Mouse (Mus musculus) R1 (cell line): ENCODE measurements at regions not wholly inside any gene's neighbourhood (a gene's known extent, or its start where the extent isn't known, plus 50 kb on each side); places are given as distances from the start of the nearest gene placed in this dataset.

Source experiments
- DNase-seq: peaks from one replicate; pipeline ENCODE4 v3.0.0-alpha.2; 2018; ENCODE audit warnings: low read depth, low spot score

DNA sequence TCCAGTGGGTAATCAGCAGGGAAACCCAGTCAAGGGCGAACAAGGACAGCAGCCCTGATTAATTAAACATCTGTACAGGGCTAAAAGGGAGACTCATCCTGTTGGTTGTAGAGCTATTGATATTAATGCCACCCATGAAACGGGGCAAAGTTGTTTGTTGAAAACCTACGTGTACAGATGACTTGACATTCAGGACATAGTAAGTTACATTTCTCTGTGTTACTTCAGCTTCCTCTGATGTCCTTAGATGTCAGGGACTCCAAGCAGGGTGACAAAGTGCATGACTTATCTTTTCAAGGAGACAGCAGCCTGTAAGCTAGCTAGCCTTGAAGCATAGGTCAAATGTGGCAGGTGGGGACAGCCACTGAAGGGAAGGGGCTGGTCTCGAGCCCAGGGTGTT lies 390.5 kb downstream of the Ccdc171 start:
- DNase-seq, result no peak

DNA sequence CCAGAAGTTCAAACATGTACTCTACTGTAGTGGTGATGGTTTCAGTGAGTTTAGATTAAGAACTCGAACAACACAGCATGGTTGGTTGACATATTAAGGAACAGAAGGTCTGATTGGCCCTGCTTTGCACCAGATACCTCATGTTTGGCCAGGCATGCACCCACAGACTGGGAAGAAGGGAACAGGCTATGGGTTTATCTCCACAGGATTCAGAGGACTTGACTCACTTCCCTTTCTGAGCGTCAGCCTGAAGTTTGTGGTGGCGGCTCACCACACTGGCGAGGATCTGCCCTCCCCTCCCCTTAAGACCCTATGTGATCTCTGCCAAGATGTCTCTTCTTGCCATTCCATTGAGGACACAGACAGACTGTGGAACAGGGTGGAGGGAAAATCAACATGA lies 391.7 kb downstream of the Ccdc171 start:
- DNase-seq, result no peak

- DNase-seq, result no peak
Measured at GRCm38 (mm10) chr4:83918093-83918492, 392.7 kb downstream of the Ccdc171 start.

GRCm38 (mm10) chr4:83919041-83919440 lies 393.7 kb downstream of the Ccdc171 start:
- no peak for DNase-seq

DNA sequence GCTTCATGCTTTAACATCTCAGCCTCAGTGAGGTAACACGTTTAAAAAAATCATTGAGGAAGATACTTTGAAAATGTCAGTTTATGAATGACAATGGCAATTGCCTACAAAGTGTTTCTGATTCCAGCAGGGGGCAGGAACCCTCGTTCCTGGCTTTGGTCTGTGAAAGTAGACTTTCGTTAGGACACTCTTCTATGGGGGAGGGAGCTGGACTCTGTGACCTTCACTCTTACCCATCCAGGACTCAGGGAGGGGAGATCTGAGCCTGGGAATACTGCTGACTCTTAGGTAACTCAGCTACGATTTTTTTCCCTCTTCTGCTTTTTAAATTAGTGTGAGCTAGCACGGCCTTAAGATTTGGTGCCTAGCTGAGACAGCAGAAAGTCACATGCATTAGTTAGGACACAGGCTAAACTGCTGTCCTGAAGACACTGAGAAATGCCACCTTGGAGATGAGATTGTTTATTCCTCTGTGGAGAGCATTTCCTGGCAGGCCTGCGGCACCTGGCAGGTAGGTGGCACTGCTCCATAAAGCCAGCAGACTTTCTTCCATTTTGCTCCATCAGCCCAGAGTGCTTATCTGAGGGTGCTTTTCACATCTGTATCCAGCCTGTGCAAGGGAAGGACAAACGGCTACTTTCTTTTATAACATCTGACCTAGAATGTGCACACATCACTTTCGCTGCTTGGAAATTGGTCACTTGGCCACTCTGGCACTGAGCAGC lies 399.9 kb downstream of the Ccdc171 start:
- DNase-seq, result peak; percentile 41

- no peak for DNase-seq
Measured at GRCm38 (mm10) chr4:83926195-83926731, 400.9 kb downstream of the Ccdc171 start.

DNA sequence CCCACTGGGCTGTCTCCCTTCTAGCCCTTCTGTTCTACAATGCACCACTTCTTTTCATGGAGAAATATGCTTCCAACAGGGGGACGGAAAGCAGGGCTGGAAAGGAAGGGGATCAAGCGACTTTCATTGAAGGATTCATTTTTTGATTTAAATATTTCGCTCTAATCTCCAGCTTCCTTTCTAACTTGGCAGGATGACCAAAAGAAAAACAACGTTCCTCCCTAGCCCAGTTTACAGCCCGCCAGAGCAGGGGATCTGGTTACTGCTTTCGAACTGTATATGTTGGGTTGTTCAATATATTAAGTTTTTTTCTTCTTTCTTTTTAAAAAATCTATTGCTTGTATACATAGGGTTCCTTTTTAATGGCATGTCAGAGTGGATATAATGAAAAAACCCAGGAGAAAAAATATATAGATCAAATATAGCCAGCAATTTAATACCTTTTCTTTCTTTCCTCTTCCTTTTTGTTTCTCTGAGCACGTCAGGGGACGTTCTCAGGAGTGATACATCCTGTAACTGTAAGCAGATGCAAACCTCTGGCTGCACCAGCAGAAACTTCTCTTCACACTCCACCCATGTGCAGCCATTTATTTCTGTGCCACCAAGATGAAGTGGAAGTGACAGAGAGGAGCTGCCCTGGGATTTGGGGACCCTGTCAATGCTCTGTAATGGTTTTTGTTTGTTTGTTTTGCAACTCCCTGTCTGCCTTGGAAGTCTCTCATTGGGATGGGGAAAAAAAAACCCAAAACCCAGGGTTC lies 406.7 kb downstream of the Ccdc171 start:
- DNase-seq, result no peak

DNA sequence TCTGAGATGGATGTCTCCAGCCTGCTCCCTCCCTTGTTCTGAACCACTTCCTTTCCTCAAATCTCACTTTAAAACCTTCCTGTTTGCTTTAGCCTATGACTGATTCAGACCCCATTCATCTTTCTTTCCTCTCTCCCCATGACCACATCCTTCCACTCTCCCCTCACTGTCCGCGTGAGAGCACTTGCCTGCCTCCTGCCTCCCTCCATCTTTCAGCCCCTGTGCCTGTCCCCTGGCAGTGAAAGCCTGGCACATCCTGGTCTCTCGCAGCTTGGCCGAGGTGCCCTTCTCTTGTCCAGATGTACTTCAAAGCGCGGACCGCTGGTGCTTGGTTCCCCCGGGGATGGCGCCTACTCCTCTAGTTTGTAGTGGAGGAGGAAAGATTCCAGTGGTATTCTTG lies 416.3 kb downstream of the Ccdc171 start:
- DNase-seq, result no peak

DNA sequence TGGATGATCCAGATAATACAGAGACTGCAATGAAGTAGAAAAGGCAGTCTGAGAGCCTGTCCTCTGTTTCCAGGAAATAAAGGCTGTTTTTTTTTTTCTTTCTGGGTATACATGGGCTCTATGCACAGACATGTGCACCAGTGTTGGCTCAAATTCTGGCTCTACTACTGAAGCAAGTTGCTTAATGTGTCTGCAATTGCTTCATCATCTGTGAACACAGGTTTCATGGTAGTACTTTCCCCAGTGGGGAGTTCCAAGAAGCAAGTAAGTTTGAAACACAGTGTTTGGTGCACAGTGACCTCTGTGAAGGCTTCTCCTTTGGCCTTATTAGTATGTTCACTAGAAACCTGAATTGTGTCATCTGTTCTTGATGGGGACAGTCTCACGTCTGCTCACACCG lies 424.3 kb downstream of the Ccdc171 start:
- DNase-seq, result no peak

- no peak for DNase-seq
Measured at GRCm38 (mm10) chr4:83950809-83951409, 425.6 kb downstream of the Ccdc171 start.

DNA sequence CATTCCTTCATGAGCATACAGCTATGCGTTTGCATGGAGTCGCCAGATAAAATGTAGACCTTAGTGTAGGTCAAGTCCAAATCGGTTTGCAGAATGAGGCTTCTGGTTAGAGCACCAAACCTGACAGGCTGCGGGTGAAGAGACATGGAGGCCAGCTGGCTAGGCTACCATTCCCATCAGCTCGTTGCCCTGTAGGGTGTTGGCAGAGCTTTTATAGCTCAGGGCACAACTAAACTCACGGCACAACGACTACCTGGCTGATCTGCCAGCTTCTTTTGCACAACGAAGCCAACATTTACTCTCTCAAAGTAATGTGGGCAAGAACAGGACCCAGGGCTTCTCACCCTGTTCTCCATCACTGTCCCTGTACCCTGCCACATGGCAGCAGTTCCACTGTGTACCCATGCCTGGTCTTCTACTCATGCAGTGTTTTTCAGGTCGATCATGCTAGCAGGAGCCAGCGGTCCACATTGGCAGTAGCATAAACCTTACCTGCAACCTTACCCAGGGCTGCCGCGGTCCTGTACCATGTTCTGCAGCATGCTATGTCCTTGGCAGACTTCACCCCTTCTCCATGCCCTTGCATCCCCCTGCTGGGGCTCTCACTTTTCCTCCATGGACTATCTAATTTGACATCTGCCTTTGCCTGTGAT lies 431.0 kb downstream of the Ccdc171 start:
- DNase-seq, result no peak

DNA sequence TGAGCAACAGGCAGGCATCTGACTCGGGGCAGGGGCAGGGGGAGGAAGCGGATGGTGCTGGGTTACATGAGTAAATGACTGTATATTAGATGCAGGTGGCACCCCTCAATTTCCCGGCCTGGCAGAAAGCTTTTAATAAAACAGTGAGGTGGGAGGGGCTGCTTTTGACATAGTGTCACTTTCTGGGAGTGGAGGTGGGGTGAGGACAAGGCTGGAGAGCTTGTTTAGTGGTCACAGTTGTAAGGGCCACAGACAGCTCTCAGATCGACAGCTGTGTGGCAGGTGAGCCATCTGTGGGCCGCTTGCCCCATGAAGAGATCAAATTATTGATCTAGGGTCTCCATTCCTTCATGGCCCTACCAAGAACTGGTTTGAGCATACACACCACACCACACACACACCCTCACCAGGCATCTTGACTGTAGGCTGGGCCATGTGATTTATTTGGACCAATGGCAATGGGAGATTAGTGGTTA lies 431.9 kb downstream of the Ccdc171 start:
- no peak for DNase-seq

DNA sequence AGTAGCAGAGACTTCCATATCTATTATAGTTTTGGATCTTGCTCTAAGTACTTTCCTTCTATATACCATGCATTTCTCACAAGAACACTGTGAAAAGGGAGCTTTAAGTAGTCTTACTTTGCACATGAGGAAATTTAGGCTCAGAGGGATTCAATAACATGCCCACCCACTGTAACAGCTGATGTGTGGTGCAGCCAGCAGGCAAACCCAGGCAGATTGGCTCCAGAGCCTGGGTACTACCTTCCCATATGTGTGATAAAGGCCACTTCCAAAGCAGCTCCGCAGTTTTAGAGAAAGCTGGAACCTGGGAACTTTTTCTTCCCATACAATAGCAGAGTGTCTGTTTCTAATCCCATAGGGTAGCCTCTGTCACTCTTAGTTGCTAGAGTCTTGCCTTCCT lies 441.6 kb downstream of the Ccdc171 start:
- DNase-seq, result no peak

DNA sequence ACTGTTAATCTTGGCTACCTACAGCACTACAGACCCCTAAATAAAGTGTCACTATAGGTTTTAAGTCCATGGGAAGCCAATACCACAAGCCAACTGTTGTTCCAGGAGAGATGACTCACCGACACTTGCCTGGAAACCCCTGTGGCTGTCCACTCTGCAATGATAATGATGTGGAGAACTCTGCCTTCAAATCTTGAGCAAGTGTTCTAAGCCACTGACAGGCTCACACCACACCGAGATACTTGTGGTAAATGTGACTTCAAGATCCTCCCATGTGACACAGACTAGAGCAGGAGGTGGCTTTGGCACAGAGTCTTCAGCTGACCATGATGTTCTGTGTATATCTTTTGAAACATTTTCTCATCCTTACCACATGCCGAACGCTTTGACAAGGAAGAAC lies 447.8 kb downstream of the Ccdc171 start:
- no peak for DNase-seq

DNA sequence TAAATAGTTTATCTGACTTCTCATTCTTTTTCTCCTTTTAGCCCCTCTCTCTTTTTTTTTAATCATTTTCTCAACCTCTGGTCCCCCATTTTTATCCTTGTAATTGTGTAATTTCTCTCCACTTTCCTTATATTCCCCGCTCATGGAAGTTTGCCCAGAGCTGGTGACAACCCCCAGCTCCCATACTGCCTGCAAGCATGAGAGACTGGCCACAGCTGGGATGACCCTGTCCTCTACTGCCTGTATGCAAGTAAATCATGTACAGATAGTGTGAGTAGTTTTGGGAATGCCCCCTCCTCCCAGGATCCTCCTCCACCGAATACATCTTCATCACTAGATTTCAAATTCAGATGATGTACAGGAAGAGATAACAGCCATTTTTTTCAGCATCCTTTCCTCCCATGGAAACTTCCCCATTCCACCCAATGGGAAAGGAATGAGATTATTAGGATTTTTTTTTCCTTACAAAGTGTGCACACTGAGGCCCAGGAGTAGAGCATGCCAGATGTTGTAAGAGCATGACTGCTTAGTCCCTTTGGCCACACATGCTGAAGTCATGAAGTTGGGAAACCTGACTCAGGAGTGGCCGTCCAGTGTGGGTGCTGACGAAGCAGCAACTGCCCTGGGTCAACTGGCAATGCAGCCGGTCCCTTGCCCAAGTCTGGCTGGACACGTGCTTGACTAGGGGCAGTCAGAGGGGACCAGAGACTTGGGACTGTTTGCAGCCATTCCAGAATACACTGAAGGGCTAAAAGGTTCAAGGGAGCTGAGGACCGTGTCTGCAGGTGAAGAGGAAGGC lies 449.1 kb downstream of the Ccdc171 start:
- DNase-seq, result no peak

- DNase-seq, result no peak
Measured at GRCm38 (mm10) chr4:83975569-83975968, 450.2 kb downstream of the Ccdc171 start.

DNA sequence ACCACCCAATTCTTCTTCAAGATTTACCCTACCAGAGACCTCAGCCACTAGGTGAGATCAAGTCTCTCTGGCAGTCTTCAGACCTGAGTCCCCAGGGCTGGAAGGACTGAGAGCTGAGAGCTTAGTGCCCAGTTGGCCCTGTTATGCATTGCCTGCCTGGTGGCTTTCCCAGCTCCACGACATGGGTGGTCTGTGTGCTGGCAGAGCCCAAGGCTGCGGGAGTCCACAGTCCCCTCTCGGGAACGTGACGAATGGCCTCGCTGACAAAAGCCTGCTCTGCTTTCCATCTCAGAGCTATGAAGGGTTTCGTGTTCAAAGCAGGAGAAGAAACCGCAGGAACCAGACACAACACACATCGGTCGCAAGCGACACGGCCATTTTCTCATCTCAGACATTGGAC lies 450.7 kb downstream of the Ccdc171 start:
- DNase-seq, result no peak

GRCm38 (mm10) chr4:83979088-83979487 lies 453.7 kb downstream of the Ccdc171 start:
- no peak for DNase-seq

DNA sequence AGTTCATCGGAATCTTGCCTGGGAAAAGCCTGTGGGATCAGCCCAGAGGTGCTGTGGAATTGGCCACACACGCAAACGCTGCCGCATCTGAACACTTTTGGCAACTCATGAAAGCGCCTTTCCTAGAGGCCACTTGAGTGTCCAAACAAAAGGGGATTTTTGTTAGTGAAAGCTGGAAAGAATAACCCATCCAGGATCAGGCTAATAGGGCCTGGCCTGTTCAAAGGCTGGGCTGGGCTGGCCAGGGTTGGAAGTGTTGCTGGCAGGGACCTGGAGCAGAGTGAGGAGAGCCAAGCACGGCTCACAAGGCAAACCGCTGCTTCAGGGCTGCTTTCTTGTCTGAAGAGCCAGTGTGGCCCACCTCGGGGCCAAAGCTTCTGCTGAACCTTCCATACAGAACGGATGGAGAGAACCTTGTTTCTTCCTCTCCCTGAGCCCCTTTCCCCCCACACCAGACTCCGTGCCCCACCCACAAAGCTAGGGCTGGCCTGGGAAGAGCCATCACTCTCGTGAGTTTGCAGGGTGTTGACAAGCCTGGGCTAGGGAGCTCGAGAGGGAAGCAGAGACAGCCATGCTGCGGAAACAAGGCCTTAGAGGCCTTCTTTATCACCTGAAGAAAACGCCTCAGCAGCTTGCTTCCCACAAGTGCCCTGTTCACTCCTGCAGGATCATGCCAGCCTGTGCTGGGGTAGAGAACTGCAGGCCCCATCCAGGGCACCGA lies 459.5 kb downstream of the Ccdc171 start:
- no peak for DNase-seq

DNA sequence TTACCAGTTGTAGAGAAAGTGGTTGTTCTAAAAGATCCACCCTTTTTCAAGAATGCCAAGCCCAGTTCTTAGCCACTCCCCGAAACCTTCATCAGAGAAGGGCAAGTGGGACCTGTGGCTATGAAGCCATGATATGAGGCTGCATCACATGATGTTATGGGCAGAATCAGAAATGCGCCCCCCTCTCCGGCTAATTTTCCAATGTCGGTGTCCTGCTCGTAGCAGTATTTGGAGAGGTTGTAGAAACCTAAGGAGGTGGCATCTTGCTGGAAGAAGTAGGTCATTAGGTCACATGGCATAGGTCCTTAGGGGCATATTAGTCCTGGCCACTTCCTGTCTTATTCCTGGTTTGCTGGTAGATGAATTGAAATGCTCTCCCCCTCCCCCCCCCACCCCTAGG lies 460.1 kb downstream of the Ccdc171 start:
- DNase-seq, result no peak
